Mouse (Mus musculus) heart, adult 2 months (tissue): ENCODE measurements around the gene Fastk. TPM values are rescaled to one million over a fixed set of nuclear protein-coding genes. Genes with fewer than 3 reads are reported as not detected.

ENCODE experiments used
- DNase-seq, 2 experiments: peaks; one replicate each; pipeline ENCODE4 v3.0.0; 2021
- H3K27ac ChIP-seq: fragments of 200-600 bp; 2 replicates; pipeline ENCODE4 v1.8.1; 2022
- H3K27me3 ChIP-seq: fragments of 200-500 bp; 2 replicates; pipeline ENCODE4 v1.6.1; 2012; ENCODE audit warnings: mild to moderate bottlenecking, low read length, inconsistent platforms, mixed read lengths; ENCODE audit not compliant: control insufficient read depth, insufficient read depth
- H3K36me3 ChIP-seq: fragments of 200-500 bp; 2 replicates; pipeline ENCODE4 v1.6.1; 2012; ENCODE audit warnings: low read length, inconsistent platforms; ENCODE audit not compliant: control insufficient read depth, insufficient read depth
- H3K4me1 ChIP-seq: fragments of 200-500 bp; 2 replicates; pipeline ENCODE4 v1.6.1; 2011; ENCODE audit warnings: low read length; ENCODE audit not compliant: control insufficient read depth, insufficient read depth
- H3K4me3 ChIP-seq: fragments of 200-600 bp; 2 replicates; pipeline ENCODE4 v1.8.1; 2022
- H3K79me2 ChIP-seq: fragments of 200-500 bp; replicated peaks from 2 replicates; pipeline ENCODE4 v1.6.1; 2012; ENCODE audit warnings: mild to moderate bottlenecking, inconsistent platforms, low read length, moderate library complexity, mixed read lengths; ENCODE audit not compliant: control insufficient read depth, insufficient read depth
- H3K9ac ChIP-seq: fragments of 200-500 bp; 2 replicates; pipeline ENCODE4 v1.6.1; 2012; ENCODE audit warnings: low read depth, mild to moderate bottlenecking, control low read depth, inconsistent platforms, low read length, mixed read lengths
- CTCF ChIP-seq: fragments of 200-600 bp; IDR thresholded peaks from 2 replicates; pipeline ENCODE4 v1.8.1; 2022; ENCODE audit warnings: antibody characterized with exemption, mild to moderate bottlenecking, moderate library complexity
- EP300 ChIP-seq: fragments of 200-500 bp; IDR thresholded peaks from 2 replicates; pipeline ENCODE4 v1.6.1; 2011; ENCODE audit warnings: low read depth, low read length, control low read depth; ENCODE audit not compliant: insufficient read depth
- POLR2A ChIP-seq: fragments of 200-500 bp; IDR thresholded peaks from 2 replicates; pipeline ENCODE4 v1.6.1; 2011; ENCODE audit warnings: mild to moderate bottlenecking, low read depth, low read length, control low read depth; ENCODE audit not compliant: insufficient read depth
- WGBS: fragments of 180-500 bp; shearing (Covaris S2); methylation state at CpG from one replicate; pipeline ENCODE4 v1.1.7; 2018; 5-methylcytosine and 5-hydroxymethylcytosine counted together
- intact Hi-C: fragments of 180-260 bp; cut with DNase I; formaldehyde crosslinking; loops from one replicate; pipeline ENCODE4 v1.15.1; 2025
- polyA plus RNA-seq: library from polyadenylated mRNA; depleted of rRNA; stranded (reverse); fragments of >200 nt; gene quantifications from 2 replicates; pipeline ENCODE4 v1.2.3, GENCODE M21; 2012
- total RNA-seq, 2 experiments: library from RNA; stranded (reverse); gene quantifications; 2 replicates each; pipeline ENCODE4 v1.2.3; 2021

The Fastk gene
- total and polyA plus RNA-seq, 3 experiments = 287 to 613 (median 328) TPM

DNA sequence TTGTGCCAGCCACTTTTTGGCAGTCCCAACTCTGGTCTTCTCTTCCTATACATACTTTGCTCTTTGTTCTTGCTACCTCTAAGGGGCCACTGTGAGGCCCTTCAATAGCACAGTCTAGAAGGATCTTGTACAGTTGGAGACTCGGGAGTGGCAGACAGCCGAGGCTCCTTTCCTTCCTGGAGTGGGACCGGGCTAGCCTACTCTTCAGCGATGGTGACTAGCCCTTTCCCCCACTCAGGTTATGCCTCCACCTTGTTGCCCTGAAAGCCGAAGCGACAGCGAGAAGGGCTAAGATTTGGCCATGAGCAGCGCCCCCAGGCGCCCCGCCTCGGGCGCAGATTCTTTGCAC, 17.8 kb downstream of the Fastk start:
- intact Hi-C loops = loop anchor here (2.0 kb wide), 1 partner anchor 18 kb away; the partner anchor contains the start of gene Fastk
- H3K27ac ChIP-seq = no peak overlapping the region
- H3K4me1 ChIP-seq = peaks cover 8% of the 10 kb centered on the region
- peaks cover 3% of the 10 kb centered on the region; the same call in 1 of the 2 replicates for H3K79me2 ChIP-seq
- WGBS = 65% methylated on average over 12 of the region's 12 CpGs
- no peak for DNase-seq
- no peaks in the 10 kb centered on the region for H3K27me3 ChIP-seq
- TF ChIP-seq EP300 (no peak), CTCF (no peak), POLR2A (no peak)
- H3K4me3 ChIP-seq = no peak overlapping the region
- H3K9ac ChIP-seq = no peak overlapping the region
- no peaks in the 10 kb centered on the region for H3K36me3 ChIP-seq

DNA sequence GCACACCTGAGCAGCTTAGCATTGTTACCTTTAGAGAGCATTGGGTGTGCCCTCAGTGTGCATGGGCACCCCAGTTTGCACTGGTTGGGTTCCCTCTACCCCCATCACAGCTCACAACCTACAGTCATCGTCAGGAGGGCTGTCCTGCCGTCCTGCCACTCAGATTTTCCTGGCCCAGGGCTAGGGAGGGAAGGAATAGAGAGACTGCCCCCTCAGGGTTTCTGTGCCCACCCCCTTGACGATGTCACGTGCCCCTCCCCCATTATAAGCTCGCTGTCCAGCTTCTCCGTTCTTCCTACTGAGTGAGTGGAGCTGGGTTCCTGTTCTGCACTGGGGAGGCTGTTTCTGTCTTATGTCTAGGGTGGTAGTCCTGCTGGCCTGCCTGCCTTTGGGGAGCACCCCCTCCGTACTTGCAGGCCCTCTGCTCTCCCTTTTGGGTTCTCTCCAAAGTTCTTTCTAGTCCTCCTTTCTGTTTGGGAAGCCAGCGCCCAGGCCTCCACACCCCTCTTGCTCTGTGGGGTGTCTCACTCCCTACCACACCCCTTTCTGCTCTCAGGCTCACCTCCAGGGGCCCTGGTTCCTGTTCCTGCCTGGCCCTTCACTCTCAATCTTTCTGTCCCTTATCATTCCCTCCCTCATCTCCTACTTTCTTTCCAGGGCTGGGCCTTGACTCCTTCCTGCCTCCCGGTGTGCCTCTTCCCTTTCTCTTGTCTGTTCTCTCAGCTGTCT, 18.4 kb downstream of the Fastk start:
- WGBS = 33% methylated on average over 9 of the region's 9 CpGs
- intact Hi-C loops = loop anchor here (2.0 kb wide), 1 partner anchor 18 kb away; the partner anchor contains the start of gene Fastk

DNA sequence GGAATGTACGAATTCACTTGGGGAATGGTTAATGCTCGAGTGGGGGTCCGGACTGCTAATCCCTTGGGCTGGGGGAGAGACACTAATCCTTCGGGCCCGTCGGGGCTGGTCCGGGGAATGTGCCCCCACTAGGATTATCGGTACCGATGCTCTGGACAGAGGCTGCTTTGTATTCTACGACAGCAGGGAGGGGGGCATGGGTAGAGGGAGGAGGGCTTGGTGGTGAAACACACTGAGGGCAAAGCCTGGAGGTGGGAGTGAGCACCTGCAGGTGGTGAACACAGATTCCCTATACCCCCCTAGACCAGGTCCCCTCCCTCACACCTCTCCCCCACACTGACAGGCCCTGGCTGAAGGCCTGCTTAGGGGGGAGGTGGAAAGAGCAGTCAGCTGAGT, 19.1 kb downstream of the Fastk start:
- Histone ChIP-seq H3K9ac (peak overlapping the region; percentile 86), H3K27me3 (no peaks in the 10 kb centered on the region), H3K27ac (no peak overlapping the region; the same call in 1 of the 2 replicates), H3K4me3 (peak overlapping the region; percentile 69), H3K79me2 (peaks cover 3% of the 10 kb centered on the region; the same call in 1 of the 2 replicates), H3K36me3 (no peaks in the 10 kb centered on the region), H3K4me1 (peaks cover 8% of the 10 kb centered on the region)
- WGBS = 10% methylated on average over 10 of the region's 10 CpGs
- intact Hi-C loops = loop anchor here (2.0 kb wide), 1 partner anchor 19 kb away; the partner anchor contains the start of gene Fastk
- no peak for DNase-seq
- TF ChIP-seq POLR2A = no peak
- no peak for TF ChIP-seq CTCF
- TF ChIP-seq EP300 = no peak

More for the DNA sequence above, 18.4 kb downstream of the Fastk start:
- Histone ChIP-seq H3K4me3 (peak overlapping the region; percentile 69; the same call in 1 of the 2 replicates), H3K27ac (no peak overlapping the region), H3K9ac (no peak overlapping the region), H3K4me1 (peaks cover 8% of the 10 kb centered on the region), H3K27me3 (no peaks in the 10 kb centered on the region), H3K79me2 (peaks cover 3% of the 10 kb centered on the region; the same call in 1 of the 2 replicates), H3K36me3 (no peaks in the 10 kb centered on the region)
- no peak for DNase-seq
- TF ChIP-seq CTCF (no peak), POLR2A (no peak), EP300 (no peak)

DNA sequence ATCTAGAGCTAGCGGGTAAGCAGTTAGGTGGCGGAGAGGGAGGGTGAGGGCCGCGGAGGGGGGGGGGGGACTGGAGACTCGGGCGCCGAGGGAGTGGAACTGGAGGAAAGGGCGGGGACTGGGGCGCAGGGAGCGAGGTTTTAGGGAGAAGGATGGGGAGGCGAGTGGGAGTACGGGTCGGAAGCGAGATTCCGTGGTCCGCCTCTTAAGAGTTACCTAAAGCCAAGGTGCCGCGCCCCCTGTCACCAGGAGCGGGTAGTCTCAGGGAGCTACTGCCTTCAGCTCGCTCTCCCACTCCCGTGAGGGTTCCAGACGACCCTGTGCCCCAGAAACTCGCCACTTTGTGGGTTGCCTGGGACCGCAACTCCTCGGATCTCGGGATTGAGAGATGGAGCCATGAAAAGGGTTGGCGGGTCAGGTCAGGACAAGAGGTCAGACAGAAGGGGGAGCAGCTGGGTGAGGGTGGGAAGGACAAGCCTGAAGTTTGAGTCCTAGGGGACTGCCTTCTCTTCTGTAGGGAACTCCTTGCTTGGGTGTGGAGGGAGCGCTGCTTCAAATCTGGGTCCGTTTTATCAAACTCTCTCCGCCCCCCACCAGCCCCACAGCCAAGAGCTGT, 19.6 kb downstream of the Fastk start:
- no peaks in the 10 kb centered on the region for H3K27me3 ChIP-seq
- peaks cover 8% of the 10 kb centered on the region for H3K4me1 ChIP-seq
- TF ChIP-seq POLR2A (no peak), CTCF (peak; percentile 48)
- DNase-seq = no peak
- peak overlapping the region; percentile 86 for H3K9ac ChIP-seq
- WGBS = under 1% methylated on average over 30 of the region's 30 CpGs
- intact Hi-C loops = loop anchor here (2.0 kb wide), 2 partner anchors 19 to 25 kb away; partner anchors contain the start of gene Fastk
- peak overlapping the region; percentile 98 for H3K27ac ChIP-seq
- H3K36me3 ChIP-seq = no peaks in the 10 kb centered on the region
- peak overlapping the region; percentile 69 for H3K4me3 ChIP-seq
- peaks cover 3% of the 10 kb centered on the region; the same call in 1 of the 2 replicates for H3K79me2 ChIP-seq

DNA sequence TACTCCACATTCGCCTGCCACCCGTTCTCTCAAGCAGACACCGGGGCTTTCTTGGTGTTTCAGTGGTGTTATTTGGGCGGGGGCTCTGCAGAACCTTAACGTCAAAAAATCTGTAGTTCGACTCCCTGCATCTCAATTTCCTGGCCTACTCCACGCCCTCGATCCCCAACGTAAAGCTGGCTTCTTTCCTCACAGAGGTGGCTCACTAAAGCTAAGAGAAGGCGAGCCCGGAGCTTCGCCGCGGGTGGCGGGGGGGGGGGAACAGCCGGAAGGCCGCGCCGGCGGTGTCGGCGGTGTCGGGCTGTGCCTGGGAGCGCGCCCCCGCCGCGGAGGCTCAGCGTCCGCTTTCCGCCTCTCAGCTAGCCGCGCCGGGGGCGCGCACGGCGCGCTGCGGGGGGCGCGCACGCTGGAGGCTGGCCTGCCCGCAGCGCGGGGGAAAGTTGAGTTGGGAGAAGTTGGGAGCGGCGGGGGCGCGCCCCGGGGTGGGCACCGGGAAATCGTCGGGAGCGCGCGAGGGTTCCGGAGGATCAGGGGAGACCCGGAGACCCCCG, 20.2 kb downstream of the Fastk start:
- H3K4me1 ChIP-seq = peaks cover 8% of the 10 kb centered on the region
- WGBS = under 1% methylated on average over 58 of the region's 60 CpGs
- H3K36me3 ChIP-seq = no peaks in the 10 kb centered on the region

More for the DNA sequence above, 20.2 kb downstream of the Fastk start:
- Histone ChIP-seq H3K9ac (peak overlapping the region; percentile 86), H3K4me3 (peak overlapping the region; percentile 69), H3K27me3 (no peaks in the 10 kb centered on the region), H3K79me2 (peaks cover 3% of the 10 kb centered on the region; the same call in 1 of the 2 replicates), H3K27ac (peak overlapping the region; percentile 98)
- TF ChIP-seq POLR2A (peak; percentile 60), CTCF (no peak), EP300 (no peak)
- intact Hi-C loops = loop anchor here (2.0 to 5.0 kb wide), 2 partner anchors 26 to 152 kb away; partner anchors contain the start of gene Abcf2
- DNase-seq = peak; percentile 90 to 93
